Mouse (Mus musculus): ENCODE measurements around the gene Ly9.

Gene Ly9

GRCm38 (mm10) chr1:171607176-171607575 is at the start of gene Ly9:
Gene Ly9, minus strand, starts transcription at chr1:171607410.
- DNase-seq (ENCODE audit: low read depth, low spot score): no peak

GRCm38 (mm10) chr1:171652734-171653133 is 45.5 kb upstream of the Ly9 start, which contains the start of gene Slamf7:
Gene Slamf7, minus strand, starts transcription at chr1:171653035.
- no peak for DNase-seq (ENCODE audit: low read depth, low spot score)

- DNase-seq (ENCODE audit: low read depth, low spot score): no peak
These were observed 41.6 kb upstream of the Ly9 start for GRCm38 (mm10) chr1:171648840-171649239.

GRCm38 (mm10) chr1:171647716-171648115 is 40.5 kb upstream of the Ly9 start:
- DNase-seq (ENCODE audit: low read depth, low spot score): no peak

- DNase-seq (ENCODE audit: low read depth, low spot score): no peak
These were observed 39.3 kb upstream of the Ly9 start for GRCm38 (mm10) chr1:171646429-171646940.

- DNase-seq (ENCODE audit: low read depth, low spot score): no peak
These were observed 36.4 kb upstream of the Ly9 start for GRCm38 (mm10) chr1:171643612-171644011.

- no peak for DNase-seq (ENCODE audit: low read depth, low spot score)
These were observed 33.6 kb upstream of the Ly9 start for GRCm38 (mm10) chr1:171640796-171641195.

GRCm38 (mm10) chr1:171638686-171639085 is 31.5 kb upstream of the Ly9 start:
- no peak for DNase-seq (ENCODE audit: low read depth, low spot score)

GRCm38 (mm10) chr1:171637101-171637500 is 29.9 kb upstream of the Ly9 start:
- DNase-seq (ENCODE audit: low read depth, low spot score): no peak

GRCm38 (mm10) chr1:171635696-171636095 is 28.5 kb upstream of the Ly9 start:
- no peak for DNase-seq (ENCODE audit: low read depth, low spot score)

GRCm38 (mm10) chr1:171631447-171631846 is 24.2 kb upstream of the Ly9 start:
- no peak for DNase-seq (ENCODE audit: low read depth, low spot score)

- DNase-seq (ENCODE audit: low read depth, low spot score): no peak
These were observed 23.7 kb upstream of the Ly9 start for GRCm38 (mm10) chr1:171630912-171631311.

GRCm38 (mm10) chr1:171630041-171630440 is 22.8 kb upstream of the Ly9 start:
- no peak for DNase-seq (ENCODE audit: low read depth, low spot score)

GRCm38 (mm10) chr1:171629168-171629567 is 22.0 kb upstream of the Ly9 start:
- DNase-seq (ENCODE audit: low read depth, low spot score): no peak

- no peak for DNase-seq (ENCODE audit: low read depth, low spot score)
These were observed 20.6 kb upstream of the Ly9 start for GRCm38 (mm10) chr1:171627801-171628200.

GRCm38 (mm10) chr1:171620091-171620490 is 12.9 kb upstream of the Ly9 start:
- DNase-seq (ENCODE audit: low read depth, low spot score): no peak

- DNase-seq (ENCODE audit: low read depth, low spot score): no peak
These were observed 12.4 kb upstream of the Ly9 start for GRCm38 (mm10) chr1:171619645-171620044.

GRCm38 (mm10) chr1:171619001-171619400 is 11.8 kb upstream of the Ly9 start:
- no peak for DNase-seq (ENCODE audit: low read depth, low spot score)

- DNase-seq (ENCODE audit: low read depth, low spot score): no peak
These were observed 9.8 kb upstream of the Ly9 start for GRCm38 (mm10) chr1:171616881-171617515.

GRCm38 (mm10) chr1:171613962-171614361 is 6.8 kb upstream of the Ly9 start:
- no peak for DNase-seq (ENCODE audit: low read depth, low spot score)

GRCm38 (mm10) chr1:171610781-171611180 is 3.6 kb upstream of the Ly9 start:
- no peak for DNase-seq (ENCODE audit: low read depth, low spot score)

- DNase-seq (ENCODE audit: low read depth, low spot score): no peak
These were observed 2.8 kb upstream of the Ly9 start for GRCm38 (mm10) chr1:171610026-171610425.

- DNase-seq (ENCODE audit: low read depth, low spot score): no peak
These were observed 554 bp downstream of the Ly9 start for GRCm38 (mm10) chr1:171606656-171607055.

GRCm38 (mm10) chr1:171604686-171605085 is 2.5 kb downstream of the Ly9 start:
- no peak for DNase-seq (ENCODE audit: low read depth, low spot score)
